Mouse (Mus musculus) CH12.LX (cell line): ENCODE data around the gene Ate1. TPM values are rescaled to one million over a fixed set of nuclear protein-coding genes. Genes with fewer than 3 reads are reported as not detected.

Source experiments
- DNase-seq: peaks from one replicate; pipeline ENCODE4 v3.0.0-alpha.2; 2013; ENCODE audit errors: extremely low read depth
- H3K27ac ChIP-seq: 2 replicates; pipeline ENCODE4 v1.5.1; 2012; ENCODE audit warnings: low read depth, mild to moderate bottlenecking, control low read depth, moderate library complexity; ENCODE audit not compliant: insufficient read depth
- H3K27me3 ChIP-seq: replicated peaks from 2 replicates; pipeline ENCODE3; 2012; ENCODE audit warnings: inconsistent platforms
- H3K36me3 ChIP-seq, 2 experiments: replicated peaks in 1 of 2; 2 replicates each; pipeline versions ENCODE3 to v1.6.1; 2012; ENCODE audit warnings: inconsistent platforms in 1 of 2, low read length in 1 of 2, mild to moderate bottlenecking in 1 of 2, mixed read lengths in 1 of 2, moderate library complexity in 1 of 2; ENCODE audit not compliant: control insufficient read depth in 1 of 2, insufficient read depth in 1 of 2
- H3K4me1 ChIP-seq, 2 experiments: 2 replicates each; pipeline ENCODE4 v1.6.1; 2012; ENCODE audit warnings: inconsistent platforms in 1 of 2, moderate library complexity in 1 of 2; ENCODE audit not compliant: insufficient read depth in 2 of 2, control insufficient read depth in 1 of 2
- H3K4me2 ChIP-seq: 2 replicates; pipeline ENCODE4 v1.6.1; 2012; ENCODE audit warnings: low read depth, mild to moderate bottlenecking, control low read depth; ENCODE audit not compliant: poor library complexity, insufficient read depth, severe bottlenecking
- H3K4me3 ChIP-seq, 3 experiments: fragments of 150-350 bp in 1 of 3; sonication (generic) in 1 of 3; replicated peaks in 1 of 3; 2 replicates each; pipeline versions ENCODE3 to v1.5.1; 2011 to 2012; ENCODE audit warnings: low read depth in 2 of 3, low read length in 2 of 3, mild to moderate bottlenecking in 2 of 3, moderate library complexity in 2 of 3, control low read depth in 1 of 3, improper control_type of control experiment in 1 of 3, inconsistent platforms in 1 of 3, mixed read lengths in 1 of 3; ENCODE audit not compliant: poor library complexity in 1 of 3
- H3K79me2 ChIP-seq: replicated peaks from 2 replicates; pipeline ENCODE4 v1.6.1; 2012; ENCODE audit warnings: mild to moderate bottlenecking, moderate library complexity; ENCODE audit not compliant: control insufficient read depth, poor library complexity, insufficient read depth, severe bottlenecking; ENCODE audit errors: extremely low read depth
- H3K9ac ChIP-seq: 2 replicates; pipeline ENCODE4 v1.6.1; 2012; ENCODE audit warnings: low read depth, mild to moderate bottlenecking, control low read depth, moderate library complexity; ENCODE audit not compliant: insufficient read depth
- H3K9me3 ChIP-seq: replicated peaks from 2 replicates; pipeline ENCODE3; 2012; ENCODE audit warnings: low read length, inconsistent platforms, mixed read lengths
- BHLHE40 ChIP-seq: IDR thresholded peaks from 2 replicates; pipeline ENCODE4 v1.6.1; 2011; ENCODE audit warnings: mild to moderate bottlenecking, low read depth, low read length, improper control_type of control experiment
- CTCF ChIP-seq, 2 experiments: IDR thresholded peaks in 1 of 2; conservative IDR thresholded peaks in 1 of 2; 2 replicates each; pipeline ENCODE4 v1.5.1; 2011 to 2012; ENCODE audit warnings: low read depth in 2 of 2, low read length in 2 of 2, improper control_type of control experiment in 1 of 2, inconsistent platforms in 1 of 2, mild to moderate bottlenecking in 1 of 2, moderate library complexity in 1 of 2
- E2F4 ChIP-seq: IDR thresholded peaks from 2 replicates; pipeline ENCODE4 v1.6.1; 2011; ENCODE audit warnings: low read depth, low read length, improper control_type of control experiment; ENCODE audit not compliant: insufficient replicate concordance
- EP300 ChIP-seq: IDR thresholded peaks from 2 replicates; pipeline ENCODE4 v1.6.1; 2011; ENCODE audit warnings: low read length, improper control_type of control experiment
- ETS1 ChIP-seq: conservative IDR thresholded peaks from 2 replicates; pipeline ENCODE4 v1.6.1; 2012; ENCODE audit warnings: low read depth, mild to moderate bottlenecking, inconsistent platforms, low read length, improper control_type of control experiment, moderate library complexity
- GABPA ChIP-seq: IDR thresholded peaks from 2 replicates; pipeline ENCODE4 v1.6.1; 2012; ENCODE audit warnings: low read depth, low read length, improper control_type of control experiment, inconsistent platforms; ENCODE audit not compliant: insufficient replicate concordance
- HCFC1 ChIP-seq: IDR thresholded peaks from 2 replicates; pipeline ENCODE4 v1.6.1; 2012; ENCODE audit warnings: low read depth, mild to moderate bottlenecking, inconsistent platforms, low read length, improper control_type of control experiment
- IRF4 ChIP-seq: IDR thresholded peaks from 2 replicates; pipeline ENCODE4 v1.6.1; 2014; ENCODE audit warnings: low read depth, mild to moderate bottlenecking, inconsistent platforms, low read length, improper control_type of control experiment
- JUN ChIP-seq: IDR thresholded peaks from 2 replicates; pipeline ENCODE4 v1.6.1; 2011; ENCODE audit warnings: low read depth, mild to moderate bottlenecking, low read length, improper control_type of control experiment, moderate library complexity; ENCODE audit not compliant: insufficient read depth
- MAFK ChIP-seq: IDR thresholded peaks from 2 replicates; pipeline ENCODE4 v1.6.1; 2011; ENCODE audit warnings: low read length, improper control_type of control experiment; ENCODE audit not compliant: insufficient replicate concordance
- MAX ChIP-seq: IDR thresholded peaks from 2 replicates; pipeline ENCODE4 v1.6.1; 2011; ENCODE audit warnings: low read length, improper control_type of control experiment
- MYC ChIP-seq: IDR thresholded peaks from 2 replicates; pipeline ENCODE4 v1.6.1; 2011; ENCODE audit warnings: low read depth, mild to moderate bottlenecking, improper control_type of control experiment, low read length
- NELFE ChIP-seq: IDR thresholded peaks from 2 replicates; pipeline ENCODE4 v1.6.1; 2011; ENCODE audit warnings: low read depth, low read length, improper control_type of control experiment
- PAX5 ChIP-seq: IDR thresholded peaks from 2 replicates; pipeline ENCODE4 v1.6.1; 2012; ENCODE audit warnings: low read length, inconsistent platforms, mixed read lengths
- RCOR1 ChIP-seq: conservative IDR thresholded peaks from 2 replicates; pipeline ENCODE4 v1.6.1; 2012; ENCODE audit warnings: low read depth, mild to moderate bottlenecking, inconsistent platforms, low read length, improper control_type of control experiment
- TCF12 ChIP-seq: IDR thresholded peaks from 2 replicates; pipeline ENCODE4 v1.6.1; 2014; ENCODE audit warnings: low read depth, mild to moderate bottlenecking, inconsistent platforms, low read length, improper control_type of control experiment
- UBTF ChIP-seq: IDR thresholded peaks from 2 replicates; pipeline ENCODE4 v1.6.1; 2012; ENCODE audit warnings: low read depth, mild to moderate bottlenecking, inconsistent platforms, low read length, improper control_type of control experiment, moderate library complexity
- USF2 ChIP-seq: conservative IDR thresholded peaks from 2 replicates; pipeline ENCODE4 v1.6.1; 2011; ENCODE audit warnings: low read depth, low read length, improper control_type of control experiment
- ZKSCAN1 ChIP-seq: IDR thresholded peaks from 2 replicates; pipeline ENCODE4 v1.6.1; 2012; ENCODE audit warnings: low read depth, inconsistent platforms, low read length, improper control_type of control experiment, borderline replicate concordance
- ZMIZ1 ChIP-seq: IDR thresholded peaks from 2 replicates; pipeline ENCODE4 v1.6.1; 2012; ENCODE audit warnings: low read depth, mild to moderate bottlenecking, inconsistent platforms, low read length, improper control_type of control experiment
- ZNF384 ChIP-seq: IDR thresholded peaks from 2 replicates; pipeline ENCODE4 v1.6.1; 2012; ENCODE audit warnings: low read depth, low read length, improper control_type of control experiment, inconsistent platforms
- dilution Hi-C: fragments of 300-500 bp; cut with MboI; formaldehyde crosslinking; loops from 2 replicates; pipeline ENCODE4 v1.14.3; 2020; ENCODE audit warnings: low sequenced_read_pairs; ENCODE audit not compliant: extremely low pct_unique_long_range_greater_than_20kb, extremely low pct_ligation_motif_present
- in situ Hi-C: fragments of 300-500 bp; cut with MboI; formaldehyde crosslinking; loops from 3 replicates; pipeline ENCODE4 v1.14.3; 2019; ENCODE audit warnings: low sequenced_read_pairs, low pct_ligation_motif_present, low pct_unique_long_range_greater_than_20kb, mixed read lengths
- polyA plus RNA-seq: library from polyadenylated mRNA; unstranded; fragments of >175 nt; gene quantifications from 2 replicates; pipeline ENCODE4 v1.2.1, GENCODE M21; 2012; ENCODE audit warnings: low read depth; ENCODE audit not compliant: insufficient read length
- total RNA-seq, 2 experiments: library from RNA; depleted of rRNA; stranded (reverse); fragments of 300-350 nt in 1 of 2; fragments of >200 nt in 1 of 2; gene quantifications; 2 replicates each; pipeline ENCODE4 v1.2.3; 2012 to 2014

Ate1 gene
- total and polyA plus RNA-seq, 3 experiments = 12.2 to 15.4 (median 14.3) TPM

DNA sequence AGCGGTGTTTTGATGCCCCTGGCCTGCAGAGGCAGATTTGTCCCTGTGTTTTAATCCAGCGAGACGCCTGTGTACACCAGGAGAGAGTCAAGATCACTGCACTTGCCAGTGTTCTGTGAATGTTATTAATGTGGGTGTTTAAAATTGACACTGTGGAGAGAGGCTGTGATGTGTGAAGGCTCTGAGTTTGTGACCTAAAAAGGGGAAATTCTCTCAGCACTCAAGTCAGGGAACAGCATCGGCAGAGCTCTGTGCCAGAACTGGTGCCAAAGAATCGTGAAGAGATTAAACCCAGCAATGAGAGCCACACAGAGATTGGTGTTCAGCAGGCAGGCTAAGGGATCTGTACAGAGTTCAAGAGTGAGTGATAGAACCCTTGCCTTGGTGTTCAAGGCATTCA, 35.4 kb upstream of the Ate1 start:
- no peaks in the 10 kb centered on the region for H3K36me3 ChIP-seq
- H3K79me2 ChIP-seq = no peaks in the 10 kb centered on the region
- in situ Hi-C loops = no loop called here
- H3K9ac ChIP-seq = no peak overlapping the region
- H3K4me1 ChIP-seq = no peaks in the 10 kb centered on the region
- H3K4me3 ChIP-seq = no peak overlapping the region
- DNase-seq = no peak
- dilution Hi-C loops = no loop called here
- H3K27ac ChIP-seq = no peak overlapping the region
- peaks cover 3% of the 10 kb centered on the region for H3K9me3 ChIP-seq
- H3K27me3 ChIP-seq = peaks cover 53% of the 10 kb centered on the region
- TF ChIP-seq BHLHE40 (no peak), UBTF (no peak), GABPA (no peak), RCOR1 (no peak), MAX (no peak), ZNF384 (no peak), TCF12 (no peak), ZMIZ1 (no peak), USF2 (no peak), NELFE (no peak), EP300 (no peak)
- TF ChIP-seq, all 38 proteins: peak for 0
- no peak overlapping the region for H3K4me2 ChIP-seq

DNA sequence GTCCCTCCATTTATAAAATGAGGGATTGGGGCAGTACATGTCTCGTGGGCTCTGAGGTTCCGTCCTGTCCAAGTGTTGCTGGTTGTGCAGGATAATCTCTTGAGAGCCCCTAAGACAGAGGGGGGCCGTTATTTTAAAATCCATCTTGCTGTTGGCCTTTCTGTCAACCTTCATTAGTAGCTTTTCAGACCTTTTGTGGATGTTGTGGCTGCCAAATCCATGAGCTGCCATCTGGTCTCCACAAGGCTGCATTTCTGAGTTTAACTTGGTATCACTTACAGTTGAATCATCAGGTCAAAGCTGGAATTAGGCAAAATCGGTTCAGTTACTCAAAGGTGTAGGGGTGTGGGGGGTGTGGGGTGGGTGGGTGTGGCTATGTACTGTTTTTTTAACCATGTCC, 33.2 kb upstream of the Ate1 start:
- H3K9ac ChIP-seq = no peak overlapping the region
- dilution Hi-C loops (no loop called here), in situ Hi-C loops (no loop called here)
- no peaks in the 10 kb centered on the region for H3K36me3 ChIP-seq
- H3K4me1 ChIP-seq = no peaks in the 10 kb centered on the region
- no peak overlapping the region for H3K4me2 ChIP-seq
- no peaks in the 10 kb centered on the region for H3K79me2 ChIP-seq
- peaks cover 57% of the 10 kb centered on the region for H3K27me3 ChIP-seq
- peaks cover 12% of the 10 kb centered on the region for H3K9me3 ChIP-seq
- no peak overlapping the region for H3K4me3 ChIP-seq
- no peak for DNase-seq
- H3K27ac ChIP-seq = no peak overlapping the region
- TF ChIP-seq MAFK (no peak), IRF4 (no peak), ETS1 (no peak), CTCF (conservative IDR thresholded peaks at IDR 0.05 in 1 of 2, IDR thresholded peaks at IDR 0.05 in 1 of 2; ENCODE audit: low read depth in 2 of 2, low read length in 2 of 2) (no peak), E2F4 (no peak), PAX5 (no peak), JUN (no peak), ZKSCAN1 (no peak), MYC (no peak), HCFC1 (no peak)
